Mouse (Mus musculus): ENCODE measurements around the gene Pqlc3.

Gene Pqlc3

DNA sequence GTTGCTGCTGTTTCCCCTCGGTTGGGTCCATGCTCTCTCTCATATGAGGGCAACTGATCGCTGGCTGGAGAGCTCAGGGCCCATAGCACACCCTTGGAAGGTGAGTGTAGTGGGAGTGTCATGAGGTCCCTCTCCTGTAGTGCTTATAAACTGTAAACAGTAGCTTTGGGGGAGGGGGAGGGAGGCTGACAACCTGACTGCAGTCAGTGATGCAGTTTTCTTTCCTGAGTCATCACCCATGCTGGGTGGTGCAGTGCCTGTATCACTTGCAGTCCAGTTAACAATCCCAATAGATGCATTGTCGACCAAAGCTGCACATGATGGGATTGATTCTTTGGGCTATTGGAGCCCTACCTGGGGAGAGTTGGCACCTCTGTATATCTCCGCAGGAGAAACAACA is 1.0 kb upstream of the Pqlc3 start:
- no peak for DNase-seq (ENCODE audit: low spot score)

DNA sequence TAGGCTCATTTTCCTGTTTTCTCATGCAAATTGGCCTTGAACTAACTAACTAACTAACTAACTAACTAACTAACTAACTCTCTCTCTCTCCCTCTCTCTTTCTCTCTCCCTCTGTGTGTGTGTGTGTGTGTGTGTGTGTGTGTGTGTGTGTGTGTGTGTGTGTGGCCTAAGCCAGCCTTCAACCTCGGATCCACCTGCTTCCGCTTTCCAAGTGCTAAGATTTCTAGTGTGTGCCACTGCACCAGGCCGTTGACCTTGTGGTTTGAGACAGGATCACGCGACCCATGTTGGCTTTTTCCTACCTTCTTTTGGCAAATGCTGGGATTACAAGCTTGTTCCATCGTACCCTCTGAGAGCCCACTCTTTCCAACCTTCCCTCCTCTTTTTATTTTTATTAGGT is 420 bp upstream of the Pqlc3 start:
- DNase-seq (ENCODE audit: low spot score): no peak

DNA sequence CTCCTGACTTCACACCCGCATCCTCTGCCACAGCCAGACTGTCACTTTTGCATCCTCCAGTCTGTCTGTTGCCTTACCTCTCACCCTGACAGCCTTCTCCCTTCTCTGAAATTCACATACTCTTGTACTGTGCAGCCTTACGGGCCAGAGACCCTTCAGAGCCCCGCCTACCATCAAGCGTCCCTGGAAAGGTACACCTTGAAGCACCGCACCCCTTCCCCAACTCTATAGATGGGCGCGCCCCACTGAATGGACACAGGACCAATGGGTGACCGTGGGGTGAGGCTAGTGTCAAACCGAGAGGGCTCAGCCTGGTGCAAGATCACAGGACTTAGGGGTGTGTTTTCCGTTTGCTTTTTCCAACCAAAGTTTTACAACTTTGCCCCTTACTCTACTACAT is 1.1 kb downstream of the Pqlc3 start:
- DNase-seq (ENCODE audit: low spot score): no peak

DNA sequence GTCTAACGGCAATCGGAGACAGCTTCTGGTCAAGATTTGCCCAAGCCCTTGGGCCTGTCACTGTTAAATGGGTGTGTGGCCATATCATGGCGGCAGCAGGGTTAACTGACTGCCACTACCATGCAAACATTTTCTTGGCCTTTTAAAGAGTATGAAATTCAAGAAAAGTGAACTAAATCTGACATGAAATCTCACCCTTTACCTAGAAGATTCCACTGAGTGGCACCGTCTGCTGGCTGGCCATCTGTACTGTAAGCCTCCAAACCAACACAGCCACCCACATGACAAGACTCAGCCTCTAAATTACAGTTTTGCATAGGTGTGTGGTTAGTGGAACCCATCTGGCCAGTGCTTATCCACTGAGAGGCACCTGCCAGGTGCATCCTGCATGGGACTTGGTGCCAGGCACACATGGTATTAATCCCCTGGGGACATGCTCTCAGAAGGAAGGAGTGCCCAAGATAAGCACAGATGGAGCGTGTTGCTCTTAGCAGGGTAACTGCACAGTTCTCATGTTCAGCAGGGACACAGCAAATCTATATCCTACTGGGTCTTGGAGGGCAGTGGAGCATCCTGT is 3.2 kb downstream of the Pqlc3 start:
- no peak for DNase-seq (ENCODE audit: low spot score)

DNA sequence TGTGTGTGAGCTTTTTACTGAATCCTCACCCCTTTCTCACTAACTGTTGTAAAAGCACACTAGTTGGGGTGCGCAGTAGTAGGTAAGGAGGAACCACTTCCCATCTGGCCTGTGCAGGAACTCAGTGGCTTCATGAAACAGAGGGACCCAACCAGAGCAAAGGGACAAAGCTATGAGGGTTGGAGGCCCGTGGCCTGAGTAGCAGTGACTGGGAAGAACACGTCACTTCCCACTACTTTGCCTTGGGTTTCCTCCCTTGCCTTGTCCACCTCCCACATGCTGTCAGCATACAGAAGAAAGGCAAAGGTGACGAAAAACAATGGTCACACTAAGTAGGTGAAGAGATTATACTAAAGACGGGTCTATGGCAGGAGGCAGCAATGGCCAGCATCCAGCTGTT is 3.9 kb downstream of the Pqlc3 start:
- no peak for DNase-seq (ENCODE audit: low spot score)

DNA sequence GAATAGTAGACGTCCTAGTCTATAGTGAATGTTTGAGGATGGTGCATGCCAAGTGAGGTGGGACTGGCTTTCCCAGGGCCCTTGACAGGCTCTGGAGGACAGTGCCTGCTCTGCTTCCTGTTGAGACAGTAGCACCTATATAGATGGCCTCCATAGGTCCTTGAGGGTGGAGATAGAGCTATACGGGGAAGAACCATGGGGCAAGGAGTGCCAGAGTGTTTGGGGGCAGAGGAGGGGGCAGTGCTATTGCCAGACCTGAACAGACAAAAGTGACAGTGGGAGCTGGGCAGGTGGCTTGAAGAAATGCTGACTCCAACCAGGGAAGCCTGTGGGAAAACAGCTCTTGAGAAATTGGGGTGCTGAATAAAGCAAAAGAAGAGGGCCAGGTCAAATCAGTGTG is 5.9 kb downstream of the Pqlc3 start:
- no peak for DNase-seq (ENCODE audit: low spot score)

DNA sequence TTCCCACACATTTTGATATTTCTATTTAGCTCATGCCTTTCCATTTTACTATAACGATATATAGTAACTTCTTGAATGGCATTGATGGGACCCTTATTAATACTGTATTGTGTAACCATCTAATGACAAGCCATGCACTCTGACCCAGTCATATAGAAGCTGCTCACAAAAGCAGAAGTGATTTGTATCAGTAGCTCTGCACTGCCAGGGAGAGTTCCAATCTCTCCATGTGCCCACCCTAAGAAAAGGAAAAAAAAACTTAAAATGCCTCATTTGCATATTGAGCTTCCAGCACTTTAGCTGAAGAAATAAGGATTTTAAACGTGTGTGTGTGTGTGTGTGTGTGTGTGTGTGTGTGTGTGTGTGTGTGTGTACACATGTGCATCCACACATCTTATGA is 7.9 kb downstream of the Pqlc3 start:
- no peak for DNase-seq (ENCODE audit: low spot score)

DNA sequence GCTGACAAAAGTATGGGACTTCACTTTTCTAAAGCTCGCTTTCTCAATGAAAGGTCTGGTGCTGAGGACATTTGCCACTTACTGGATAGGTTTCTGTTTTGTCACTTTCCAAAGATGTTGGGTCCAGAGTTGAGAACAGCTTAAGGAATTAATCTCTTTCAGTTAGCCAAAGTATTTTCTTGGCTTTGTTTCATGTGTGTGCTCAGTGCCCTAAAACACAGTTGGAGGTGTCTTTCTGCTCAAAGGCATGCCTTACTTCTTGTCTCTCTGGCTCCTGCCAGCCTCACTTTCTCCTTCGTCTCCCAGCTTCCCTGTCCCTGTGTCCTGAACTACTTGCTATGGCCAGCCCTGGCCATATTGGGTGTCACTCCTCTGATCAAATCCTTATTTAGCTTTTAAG is 8.8 kb downstream of the Pqlc3 start:
- DNase-seq (ENCODE audit: low spot score): no peak

DNA sequence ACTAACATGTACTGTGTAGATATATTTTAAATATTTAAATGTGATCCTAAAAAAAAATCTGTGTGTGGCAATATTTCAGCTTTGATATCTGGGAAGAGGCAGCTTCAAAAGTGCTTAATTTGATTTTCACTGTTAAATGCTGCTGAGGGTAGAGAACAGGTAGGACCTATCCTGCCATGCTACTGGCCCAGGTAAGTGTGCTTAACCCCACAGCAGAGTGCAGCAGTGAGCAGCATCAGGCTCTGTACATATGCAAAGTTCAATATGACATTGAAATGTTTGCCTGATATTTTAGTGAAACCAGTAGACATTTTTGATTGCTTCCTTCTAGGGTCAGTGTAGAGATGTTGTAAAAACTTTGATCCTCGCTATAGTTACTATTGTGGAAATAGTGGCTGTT is 14.4 kb downstream of the Pqlc3 start:
- no peak for DNase-seq (ENCODE audit: low spot score)

DNA sequence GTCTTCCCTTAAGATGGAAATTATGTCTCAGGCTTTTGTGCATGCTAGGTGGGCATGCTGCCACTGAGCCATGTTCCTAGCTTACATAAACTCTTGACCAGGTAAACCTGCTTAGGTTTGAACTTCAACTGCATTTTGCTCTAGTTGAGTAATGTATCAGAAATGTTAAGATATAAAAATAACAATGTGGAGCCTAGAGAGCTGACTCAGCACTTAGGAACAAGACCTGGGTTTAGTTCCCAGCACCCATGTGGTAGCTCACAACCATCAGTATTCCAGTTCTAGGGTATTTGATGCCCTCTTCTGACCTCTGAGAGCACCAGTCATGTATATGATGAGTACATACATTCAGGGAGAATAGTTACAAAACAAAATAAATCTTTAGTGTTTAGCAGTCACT is 23.1 kb downstream of the Pqlc3 start:
- DNase-seq (ENCODE audit: low spot score): no peak

DNA sequence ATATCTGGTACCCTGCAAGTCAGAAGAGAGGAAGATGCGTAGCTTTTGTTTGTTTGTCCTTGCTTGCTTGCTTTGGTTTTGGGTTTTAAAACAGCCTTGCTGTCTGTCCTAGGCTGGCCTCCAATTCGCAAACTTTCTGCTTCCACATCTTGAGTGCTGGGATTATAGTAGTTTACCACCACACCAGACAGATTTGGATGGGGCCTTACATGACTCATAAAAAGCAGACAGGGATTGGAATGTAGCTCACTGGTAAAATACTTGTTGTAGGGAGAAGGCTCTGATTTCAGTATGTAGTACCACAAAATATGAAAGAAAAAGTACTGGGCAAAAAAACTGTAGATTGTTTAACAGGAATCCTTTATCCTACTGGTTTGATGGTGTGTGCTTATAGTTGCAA is 33.4 kb downstream of the Pqlc3 start:
- DNase-seq (ENCODE audit: low spot score): no peak

DNA sequence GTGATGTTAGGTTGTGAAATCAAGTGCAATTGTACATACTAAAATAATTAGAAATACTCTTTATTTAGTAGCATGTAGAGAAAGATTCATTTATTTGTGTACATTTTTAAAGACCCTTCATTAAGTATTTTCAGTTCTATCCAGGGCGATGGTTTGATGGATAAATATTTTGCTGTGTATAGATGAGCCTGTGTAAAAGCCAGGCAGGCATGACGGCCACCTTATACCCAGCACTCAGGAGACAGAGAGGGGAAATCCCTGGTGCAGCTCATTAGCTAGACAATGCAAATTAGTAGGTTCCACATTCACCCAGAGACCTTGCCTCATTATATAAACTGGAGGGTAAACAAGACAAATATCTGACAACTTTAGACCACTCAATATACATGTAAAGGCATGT is 36.9 kb downstream of the Pqlc3 start:
- no peak for DNase-seq (ENCODE audit: low spot score)

DNA sequence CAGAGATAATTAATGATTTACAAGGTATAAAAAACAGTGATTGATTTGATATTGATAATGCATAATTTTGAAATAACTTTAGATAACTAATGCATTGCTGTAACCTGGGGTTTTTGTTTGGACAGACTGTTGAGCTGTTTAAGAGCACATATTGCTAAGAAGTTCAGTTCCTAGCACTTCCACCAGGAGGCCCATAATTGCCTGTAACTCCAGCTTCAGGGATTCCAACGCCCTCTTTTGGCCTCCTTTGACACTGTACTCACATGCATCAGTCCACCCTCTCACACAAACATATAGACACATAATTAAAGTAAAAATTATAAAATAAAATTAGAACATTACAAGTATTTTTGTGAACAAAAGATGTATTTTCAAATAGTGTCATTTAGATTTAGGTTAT is 41.4 kb downstream of the Pqlc3 start:
- DNase-seq (ENCODE audit: low spot score): no peak

DNA sequence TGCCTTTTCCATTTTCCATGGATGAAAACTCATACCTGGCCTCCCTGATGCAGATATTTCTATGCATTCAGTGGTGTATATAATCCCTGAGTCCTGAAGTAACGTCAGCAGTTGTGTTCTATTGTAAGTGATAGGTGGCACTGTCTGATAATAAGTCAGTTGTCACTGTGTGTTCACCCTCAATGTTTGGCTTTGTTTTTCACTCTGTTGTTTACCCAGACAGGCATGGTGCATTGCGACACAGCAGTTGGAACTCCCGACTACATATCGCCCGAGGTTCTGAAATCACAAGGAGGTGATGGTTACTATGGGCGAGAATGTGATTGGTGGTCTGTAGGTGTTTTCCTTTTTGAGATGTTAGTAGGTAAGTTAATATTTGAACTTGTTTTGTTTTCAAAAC is 52.0 kb downstream of the Pqlc3 start:
- DNase-seq (ENCODE audit: low spot score): no peak

DNA sequence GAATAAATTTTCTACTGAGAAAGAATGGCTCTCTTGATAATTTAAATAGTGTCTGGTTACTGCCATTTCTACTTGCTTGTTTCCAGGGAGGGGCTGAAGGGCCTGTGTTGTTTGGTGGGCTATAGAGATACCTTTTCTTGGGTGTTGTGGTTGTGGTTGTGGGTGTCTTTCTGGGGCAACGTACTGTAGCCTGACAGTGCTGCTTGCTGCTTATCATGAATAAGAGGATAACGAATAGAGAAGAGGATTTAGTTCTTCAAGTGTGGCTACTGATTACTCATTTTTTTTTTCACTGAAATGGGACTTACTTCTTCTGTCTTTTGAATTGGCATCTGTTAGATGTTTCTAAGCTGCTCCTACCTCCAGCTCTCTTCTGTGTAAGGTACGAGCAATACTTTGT is 58.2 kb downstream of the Pqlc3 start:
- DNase-seq (ENCODE audit: low spot score): no peak

All from testis, postnatal 14 days (tissue).